Mouse (Mus musculus) heart, embryonic 11.5 days (tissue): ENCODE data around the gene Son. TPM values are rescaled to one million over a fixed set of nuclear protein-coding genes. Genes with fewer than 3 reads are reported as not detected.

Source experiments
- ATAC-seq: fragments of 200-750 bp; cut with Nextera tagmentation; replicated peaks from 2 replicates; pipeline ENCODE4 v1.8.0; 2017; ENCODE audit warnings: moderate library complexity; ENCODE audit not compliant: insufficient number of reproducible peaks, low FRiP score, low TSS enrichment
- H3K27ac ChIP-seq: fragments of 300-500 bp; sonication (generic); 2 replicates; pipeline ENCODE4 v1.5.1; 2014; ENCODE audit warnings: mild to moderate bottlenecking, low read depth, low read length
- H3K27me3 ChIP-seq: fragments of 300-500 bp; sonication (generic); 2 replicates; pipeline ENCODE4 v1.6.1; 2014; ENCODE audit warnings: mild to moderate bottlenecking, low read length, mixed read lengths; ENCODE audit not compliant: control insufficient read depth, insufficient read depth
- H3K36me3 ChIP-seq: fragments of 300-500 bp; sonication (generic); 2 replicates; pipeline ENCODE4 v1.6.1; 2014; ENCODE audit warnings: mild to moderate bottlenecking, low read length, moderate library complexity, mixed read lengths; ENCODE audit not compliant: control insufficient read depth, insufficient read depth
- H3K4me1 ChIP-seq: fragments of 300-500 bp; sonication (generic); 2 replicates; pipeline ENCODE4 v1.6.1; 2014; ENCODE audit warnings: low read length; ENCODE audit not compliant: control insufficient read depth, insufficient read depth
- H3K4me2 ChIP-seq: fragments of 300-500 bp; sonication (generic); 2 replicates; pipeline ENCODE4 v1.6.1; 2014; ENCODE audit warnings: mild to moderate bottlenecking, moderate library complexity
- H3K4me3 ChIP-seq: fragments of 300-500 bp; sonication (generic); 2 replicates; pipeline ENCODE4 v1.5.1; 2014; ENCODE audit warnings: low read depth, low read length
- H3K9ac ChIP-seq: fragments of 300-500 bp; sonication (generic); 2 replicates; pipeline ENCODE4 v1.6.1; 2014; ENCODE audit warnings: mild to moderate bottlenecking, low read depth, low read length, moderate library complexity
- H3K9me3 ChIP-seq: fragments of 300-500 bp; sonication (generic); replicated peaks from 2 replicates; pipeline ENCODE4 v1.6.1; 2016; ENCODE audit warnings: low read length; ENCODE audit not compliant: control insufficient read depth
- WGBS: fragments of 180-500 bp; shearing (Covaris S2); extraction: QIAGEN DNeasy Blood & Tissue Kit; methylation state at CpG from one replicate; pipeline ENCODE4 v1.1.7; 2014; ENCODE audit not compliant: insufficient replicate concordance; 5-methylcytosine and 5-hydroxymethylcytosine counted together
- polyA plus RNA-seq: library from polyadenylated mRNA; unstranded; fragments of >200 nt; fragmentation: Nextera tagmentation; extraction: Ambion mirVana; gene quantifications from 2 replicates; pipeline ENCODE4 v1.2.1, GENCODE M21; 2014

Son gene
- polyA plus RNA-seq, 1 experiment from 2014 or later = 116 TPM

DNA sequence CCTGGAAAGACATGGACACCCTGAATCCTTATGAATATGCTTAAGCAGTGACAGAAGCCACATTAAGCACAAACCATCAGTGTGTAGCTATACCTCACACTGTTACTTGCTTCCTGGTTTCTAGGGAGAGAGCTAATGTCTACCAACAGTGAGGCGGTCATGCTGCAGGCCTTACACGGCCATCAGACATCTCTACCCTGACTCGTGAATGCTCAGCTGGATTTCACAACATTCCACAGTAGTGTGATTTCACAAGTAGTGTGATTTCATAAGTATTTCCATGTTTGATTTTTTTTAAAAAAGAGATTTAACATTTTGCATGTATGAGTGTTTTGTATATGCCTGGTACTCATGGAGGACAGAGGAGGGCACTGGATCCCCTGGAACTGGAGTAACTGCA, 18.6 kb upstream of the Son start:
- Histone ChIP-seq H3K27ac (no peak overlapping the region), H3K9me3 (no peaks in the 10 kb centered on the region), H3K36me3 (peaks cover 28% of the 10 kb centered on the region), H3K4me3 (no peak overlapping the region), H3K4me2 (no peak overlapping the region), H3K27me3 (no peaks in the 10 kb centered on the region), H3K9ac (no peak overlapping the region), H3K4me1 (no peaks in the 10 kb centered on the region)
- 89% methylated on average over 3 of the region's 3 CpGs for WGBS
- ATAC-seq = no peak

DNA sequence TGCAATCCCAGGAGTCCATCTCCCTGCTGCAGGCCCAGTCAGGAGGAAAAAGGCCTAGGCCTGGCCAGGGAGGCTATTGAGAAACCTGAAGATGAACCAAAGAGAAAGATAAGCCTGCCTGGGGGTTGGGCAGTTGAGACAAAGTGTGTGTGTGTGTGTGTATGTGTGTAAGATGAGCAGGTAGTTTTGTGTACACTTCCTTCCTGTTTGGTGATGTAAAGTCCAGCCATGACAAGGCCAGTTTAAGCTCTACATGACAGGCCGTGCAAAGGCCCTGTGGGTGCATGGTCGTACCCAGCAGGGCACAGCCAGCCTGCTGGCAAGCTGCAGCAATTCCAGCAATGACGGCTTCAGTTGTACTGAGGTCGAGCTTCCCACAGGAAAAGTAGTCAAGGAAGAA, 17.6 kb upstream of the Son start:
- 91% methylated on average over 4 of the region's 4 CpGs for WGBS
- H3K4me2 ChIP-seq = no peak overlapping the region
- no peaks in the 10 kb centered on the region for H3K9me3 ChIP-seq
- no peak for ATAC-seq
- no peaks in the 10 kb centered on the region for H3K4me1 ChIP-seq
- H3K9ac ChIP-seq = no peak overlapping the region
- no peak overlapping the region for H3K4me3 ChIP-seq
- no peaks in the 10 kb centered on the region for H3K27me3 ChIP-seq
- no peak overlapping the region for H3K27ac ChIP-seq
- H3K36me3 ChIP-seq = peaks cover 31% of the 10 kb centered on the region

DNA sequence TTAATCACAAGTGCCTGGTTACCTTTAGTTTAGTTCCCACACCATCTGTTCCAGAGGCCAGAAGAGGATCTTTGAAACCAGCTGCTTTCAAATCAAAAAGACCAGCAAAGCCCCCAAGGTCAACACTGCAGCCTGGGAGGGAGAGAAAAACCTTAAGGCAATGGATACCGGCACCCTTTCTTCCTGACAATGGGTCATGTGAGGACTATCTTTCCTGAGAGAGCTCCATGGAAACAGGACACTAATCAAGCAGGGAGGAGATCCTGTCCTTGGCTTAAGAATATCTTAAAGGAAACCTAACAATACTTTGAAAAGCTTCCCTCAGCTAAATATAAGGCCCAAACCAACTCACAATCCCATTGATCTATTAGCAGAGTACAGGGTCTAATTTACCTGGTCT, 16.7 kb upstream of the Son start:
- H3K27ac ChIP-seq = no peak overlapping the region
- H3K9me3 ChIP-seq = no peaks in the 10 kb centered on the region
- 66% methylated on average over 1 of the region's 1 CpGs for WGBS
- no peak overlapping the region for H3K4me3 ChIP-seq
- H3K9ac ChIP-seq = no peak overlapping the region
- H3K4me2 ChIP-seq = no peak overlapping the region
- ATAC-seq = no peak
- no peaks in the 10 kb centered on the region for H3K4me1 ChIP-seq
- H3K27me3 ChIP-seq = no peaks in the 10 kb centered on the region
- peaks cover 31% of the 10 kb centered on the region for H3K36me3 ChIP-seq

DNA sequence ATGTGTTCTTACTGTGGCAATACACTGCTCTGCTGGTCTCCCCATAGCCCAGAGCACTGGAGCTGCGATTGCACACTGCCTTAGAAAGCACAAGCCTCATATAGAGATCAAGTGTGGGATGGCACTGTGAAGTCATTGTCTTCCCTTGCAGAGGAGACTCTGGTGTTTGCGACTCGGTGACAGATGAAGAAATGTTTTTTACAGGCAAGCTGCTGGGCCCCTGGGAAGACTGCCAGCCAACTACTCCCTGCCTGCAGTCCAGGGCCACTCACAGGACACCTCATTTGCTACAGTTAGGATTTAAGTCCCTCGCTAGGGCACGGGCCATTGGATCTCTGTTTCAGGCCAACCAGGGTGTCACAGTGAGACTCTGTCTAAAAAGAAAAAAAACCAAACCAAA, 14.9 kb upstream of the Son start:
- H3K9me3 ChIP-seq = no peaks in the 10 kb centered on the region
- H3K4me2 ChIP-seq = no peak overlapping the region
- peaks cover 38% of the 10 kb centered on the region for H3K36me3 ChIP-seq
- H3K27ac ChIP-seq = no peak overlapping the region
- WGBS = 89% methylated on average over 5 of the region's 5 CpGs
- no peaks in the 10 kb centered on the region for H3K27me3 ChIP-seq
- no peak for ATAC-seq
- H3K9ac ChIP-seq = no peak overlapping the region
- H3K4me3 ChIP-seq = no peak overlapping the region
- H3K4me1 ChIP-seq = no peaks in the 10 kb centered on the region

DNA sequence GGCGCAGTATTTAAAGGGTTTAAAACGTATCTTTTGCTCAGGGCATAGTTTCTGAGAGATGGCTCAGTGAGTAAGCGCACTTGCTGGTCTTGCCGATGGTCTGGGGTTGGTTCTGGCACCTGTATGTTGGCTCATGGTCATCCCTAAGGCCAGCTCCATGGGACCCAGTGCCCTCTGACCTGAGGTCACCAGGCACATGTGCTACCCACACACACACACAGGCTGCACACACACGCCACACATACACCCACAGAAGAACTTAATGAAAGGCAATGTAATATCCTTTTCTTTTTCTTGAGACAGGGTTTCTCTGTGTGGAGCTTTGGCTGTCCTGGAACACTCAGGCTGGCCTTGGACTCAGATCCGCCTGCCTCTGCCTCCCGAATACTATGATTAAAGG, 14.4 kb upstream of the Son start:
- H3K4me1 ChIP-seq = no peaks in the 10 kb centered on the region
- H3K36me3 ChIP-seq = peaks cover 41% of the 10 kb centered on the region
- ATAC-seq = no peak
- no peak overlapping the region for H3K4me3 ChIP-seq
- WGBS = 92% methylated on average over 7 of the region's 7 CpGs
- no peaks in the 10 kb centered on the region for H3K9me3 ChIP-seq
- no peaks in the 10 kb centered on the region for H3K27me3 ChIP-seq
- H3K4me2 ChIP-seq = no peak overlapping the region
- H3K27ac ChIP-seq = no peak overlapping the region
- H3K9ac ChIP-seq = no peak overlapping the region

DNA sequence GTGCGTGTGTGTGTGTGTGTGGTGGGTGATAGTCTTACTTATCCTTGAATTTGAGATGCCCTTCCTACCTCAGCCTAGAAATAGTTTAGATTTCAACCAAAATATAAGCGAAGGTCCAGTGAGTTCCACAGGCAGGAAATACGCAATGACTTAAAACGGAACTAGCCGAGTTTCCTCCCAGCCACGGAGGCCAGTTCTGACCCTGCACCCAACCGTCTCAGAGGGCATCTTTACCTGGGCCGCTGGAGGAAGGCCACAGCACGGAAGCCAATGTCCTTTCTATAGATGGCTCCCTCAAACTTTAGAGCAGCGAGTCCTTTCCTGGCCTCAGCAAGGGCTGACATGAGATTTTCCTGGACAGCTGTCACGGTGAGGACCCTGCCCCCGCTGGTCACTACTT, 13.7 kb upstream of the Son start:
- no peaks in the 10 kb centered on the region for H3K4me1 ChIP-seq
- ATAC-seq = no peak
- no peaks in the 10 kb centered on the region for H3K27me3 ChIP-seq
- no peak overlapping the region for H3K9ac ChIP-seq
- no peak overlapping the region for H3K4me3 ChIP-seq
- H3K36me3 ChIP-seq = peaks cover 39% of the 10 kb centered on the region
- no peak overlapping the region for H3K27ac ChIP-seq
- H3K9me3 ChIP-seq = no peaks in the 10 kb centered on the region
- no peak overlapping the region for H3K4me2 ChIP-seq
- WGBS = 84% methylated on average over 12 of the region's 12 CpGs

DNA sequence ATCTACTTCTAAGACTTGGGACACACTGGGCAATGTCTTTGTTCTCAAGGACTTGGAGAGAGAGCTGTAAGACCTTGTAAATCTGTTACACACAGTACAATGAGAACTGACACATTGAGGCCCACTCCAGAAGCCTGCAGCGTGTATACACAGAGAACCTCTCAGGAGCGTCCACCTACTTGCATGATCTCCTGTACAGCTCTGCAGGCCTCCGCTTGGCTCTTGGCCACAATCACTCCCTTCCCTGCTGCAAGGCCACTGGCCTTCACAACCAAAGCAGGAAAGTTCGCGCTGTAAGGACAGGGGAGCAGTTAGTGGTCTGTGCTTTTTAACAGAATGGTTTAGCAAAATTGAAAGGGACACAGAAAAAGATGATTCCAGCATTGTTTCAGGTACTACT, 8.1 kb upstream of the Son start:
- Histone ChIP-seq H3K9me3 (no peaks in the 10 kb centered on the region), H3K27ac (no peak overlapping the region), H3K4me1 (no peaks in the 10 kb centered on the region), H3K4me2 (no peak overlapping the region), H3K36me3 (peaks cover 37% of the 10 kb centered on the region), H3K4me3 (no peak overlapping the region), H3K27me3 (no peaks in the 10 kb centered on the region), H3K9ac (no peak overlapping the region)
- no peak for ATAC-seq
- 93% methylated on average over 5 of the region's 5 CpGs for WGBS

DNA sequence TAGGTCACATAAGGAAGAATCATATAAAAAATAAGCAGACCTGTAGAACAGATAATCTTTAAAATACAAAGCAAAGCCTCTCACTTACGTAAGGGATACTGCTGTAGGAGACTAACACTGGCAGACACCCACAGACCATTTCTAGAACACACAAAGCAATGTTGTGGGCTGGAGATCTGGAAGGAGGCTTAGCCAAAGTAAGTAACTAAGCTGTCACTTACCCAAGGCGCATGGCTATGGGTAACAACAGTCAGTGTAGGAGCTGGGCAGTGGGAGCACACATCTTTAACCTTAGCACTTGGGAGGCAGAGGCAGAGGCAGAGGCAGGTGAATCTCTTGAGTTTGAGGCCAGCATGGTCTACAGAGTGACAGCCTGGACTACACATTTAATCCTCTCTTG, 7.7 kb upstream of the Son start:
- no peaks in the 10 kb centered on the region for H3K27me3 ChIP-seq
- no peak overlapping the region for H3K4me3 ChIP-seq
- H3K9me3 ChIP-seq = no peaks in the 10 kb centered on the region
- no peak overlapping the region for H3K4me2 ChIP-seq
- 94% methylated on average over 2 of the region's 2 CpGs for WGBS
- H3K4me1 ChIP-seq = no peaks in the 10 kb centered on the region
- no peak overlapping the region for H3K9ac ChIP-seq
- H3K27ac ChIP-seq = no peak overlapping the region
- peaks cover 37% of the 10 kb centered on the region for H3K36me3 ChIP-seq
- no peak for ATAC-seq

DNA sequence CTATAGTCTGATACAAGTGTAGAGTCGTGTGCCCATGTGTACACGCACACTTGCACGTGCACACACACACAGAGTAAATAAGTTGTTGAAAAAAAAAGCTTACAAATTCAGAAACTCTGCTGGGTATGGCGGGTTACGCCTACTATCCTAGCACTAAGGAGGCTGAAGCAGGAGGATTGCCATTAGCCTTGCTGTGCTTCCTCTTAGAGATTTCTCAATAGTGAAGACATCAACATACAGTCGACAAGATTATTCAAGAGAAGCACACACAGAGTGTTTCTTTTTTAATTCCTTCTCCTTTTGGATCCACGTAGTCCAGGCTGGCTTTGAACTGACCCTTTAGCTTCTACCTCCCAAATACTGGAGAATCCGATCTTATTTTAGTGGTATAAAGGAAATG, 7.1 kb upstream of the Son start:
- Histone ChIP-seq H3K4me3 (no peak overlapping the region), H3K36me3 (peaks cover 37% of the 10 kb centered on the region), H3K4me2 (no peak overlapping the region), H3K9ac (no peak overlapping the region), H3K27me3 (no peaks in the 10 kb centered on the region), H3K4me1 (0 out of 2 replicates have a peak, but pooled peaks cover 2% of the 10 kb centered on the region), H3K27ac (no peak overlapping the region), H3K9me3 (no peaks in the 10 kb centered on the region)
- ATAC-seq = no peak
- WGBS = 96% methylated on average over 8 of the region's 8 CpGs
